Mouse (Mus musculus): Measurements from ENCODE around the gene Slc9a3r2. TPM values are rescaled to one million over a fixed set of nuclear protein-coding genes. Genes with fewer than 3 reads are reported as not detected.
"Not testable (repeated sequence)": the region's sequence is repeated elsewhere in the genome, so short reads cannot be mapped to it uniquely, and the experiment has no call there.

The Slc9a3r2 gene
- polyA plus RNA-seq, 1 experiment from 2014 or later = 28.1 TPM

DNA sequence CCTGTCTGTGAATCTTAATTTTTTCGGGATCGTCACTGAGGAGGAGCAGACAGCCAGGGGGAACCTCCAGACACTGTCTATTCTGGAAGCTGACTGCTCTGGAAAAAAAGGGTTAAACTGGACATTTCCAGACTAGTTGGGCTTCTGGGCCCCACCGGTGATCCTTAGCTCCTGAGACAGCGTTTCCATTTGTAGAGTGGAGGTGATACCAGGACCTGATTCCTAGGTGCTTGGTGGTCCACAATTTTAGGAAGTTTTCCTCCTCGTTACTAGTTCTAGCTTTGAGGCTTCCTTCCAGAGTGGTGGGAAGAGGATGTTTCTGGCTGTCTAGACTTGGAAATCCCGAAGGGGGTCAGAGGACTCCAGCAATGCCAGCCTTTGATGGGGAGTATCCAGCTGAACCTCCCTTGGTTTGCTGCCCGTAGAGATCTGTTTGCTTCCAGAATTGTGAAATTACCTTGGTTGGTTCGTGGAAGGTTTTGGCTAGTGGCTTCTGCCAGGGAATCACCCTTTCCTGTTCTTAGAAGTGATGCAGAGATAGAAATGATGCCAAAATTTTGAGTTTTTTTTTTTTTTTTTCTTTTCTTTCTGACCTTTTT, 20.2 kb upstream of the Slc9a3r2 start:
- Histone ChIP-seq H3K9ac (replicated peaks; ENCODE audit: low read depth, low read length) (peak overlapping the region; percentile 96), H3K27me3 (replicated peaks; ENCODE audit: control insufficient read depth, insufficient read depth, low read length) (no peaks in the 10 kb centered on the region), H3K4me3 (replicated peaks; ENCODE audit: low read length) (peak overlapping the region; percentile 95), H3K4me2 (ENCODE audit: low read length) (peak overlapping the region; percentile 93), H3K27ac (ENCODE audit: low read length) (peak overlapping the region; percentile 78), H3K36me3 (ENCODE audit: control insufficient read depth, insufficient read depth) (no peaks in the 10 kb centered on the region), H3K4me1 (replicated peaks; ENCODE audit: control insufficient read depth, insufficient read depth, low read length) (peaks cover 30% of the 10 kb centered on the region), H3K9me3 (ENCODE audit: control insufficient read depth, low read length) (no peaks in the 10 kb centered on the region)
- WGBS = 10% methylated on average over 8 of the region's 8 CpGs
- ATAC-seq = no peak

DNA sequence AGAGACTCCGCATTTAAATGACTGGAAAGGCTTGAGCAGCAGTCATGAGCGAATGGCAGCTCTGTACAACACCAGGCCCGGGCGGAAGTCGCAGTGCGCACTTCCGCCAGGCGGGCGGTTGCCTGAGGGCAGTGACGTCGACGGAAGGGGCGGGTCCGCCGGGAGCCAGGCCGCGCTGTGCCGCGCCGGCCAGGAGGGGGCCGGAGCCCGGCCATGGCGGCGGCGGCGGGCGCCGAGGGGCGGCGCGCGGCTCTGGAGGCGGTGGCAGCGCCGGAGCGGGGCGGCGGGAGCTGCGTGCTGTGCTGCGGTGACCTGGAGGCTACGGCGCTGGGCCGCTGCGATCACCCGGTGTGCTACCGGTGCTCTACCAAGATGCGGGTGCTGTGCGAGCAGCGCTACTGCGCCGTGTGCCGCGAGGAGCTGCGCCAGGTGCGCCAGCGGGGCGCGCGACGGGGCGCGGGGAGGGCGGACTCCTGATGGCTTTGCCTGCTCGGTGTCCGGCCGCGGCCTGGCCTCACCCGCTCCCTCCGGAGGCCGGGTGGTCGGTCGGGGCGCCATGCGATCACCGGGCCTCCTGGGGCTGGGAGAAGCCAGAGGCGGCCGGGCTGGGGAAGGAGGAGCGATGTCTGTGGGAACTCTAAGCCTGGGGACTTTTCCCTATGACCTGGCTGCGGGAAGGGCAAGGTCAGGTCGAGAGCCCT, 19.6 kb upstream of the Slc9a3r2 start, which contains the start of gene Zfp598:
Zfp598 (plus strand) TSS at position 143 of the 701 bp plus-strand sequence.
- Histone ChIP-seq H3K4me2 (ENCODE audit: low read length) (peak within 1 kb of the TSS; percentile 93), H3K27ac (ENCODE audit: low read length) (peak within 1 kb of the TSS; percentile 86), H3K4me3 (replicated peaks; ENCODE audit: low read length) (peak within 1 kb of the TSS; percentile 95), H3K4me1 (replicated peaks; ENCODE audit: control insufficient read depth, insufficient read depth, low read length) (peaks cover 30% of the 10 kb centered on the region), H3K9ac (replicated peaks; ENCODE audit: low read depth, low read length) (peak within 1 kb of the TSS; percentile 96), H3K9me3 (ENCODE audit: control insufficient read depth, low read length) (no peaks in the 10 kb centered on the region), H3K36me3 (ENCODE audit: control insufficient read depth, insufficient read depth) (no peaks in the 10 kb centered on the region), H3K27me3 (replicated peaks; ENCODE audit: control insufficient read depth, insufficient read depth, low read length) (no peaks in the 10 kb centered on the region)
- under 1% methylated on average over 60 of the region's 80 CpGs for WGBS
- peak; percentile 99 for ATAC-seq

DNA sequence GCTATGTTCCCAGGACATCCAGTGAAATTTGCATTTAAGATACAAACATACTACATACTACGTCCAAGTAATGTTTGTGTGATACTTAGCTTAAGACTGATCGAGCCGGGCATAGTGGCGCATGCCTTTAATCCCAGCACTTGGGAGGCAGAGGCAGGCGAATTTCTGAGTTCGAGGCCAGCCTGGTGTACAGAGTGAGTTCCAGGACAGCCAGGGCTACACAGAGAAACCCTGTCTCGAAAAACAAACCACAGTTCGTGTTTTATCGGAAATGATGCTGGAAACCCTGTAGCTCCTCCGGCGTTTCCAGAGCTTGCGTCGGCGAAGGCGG, 19.1 kb upstream of the Slc9a3r2 start:
- Histone ChIP-seq H3K27ac (ENCODE audit: low read length) (peak overlapping the region; percentile 86), H3K4me1 (replicated peaks; ENCODE audit: control insufficient read depth, insufficient read depth, low read length) (peaks cover 30% of the 10 kb centered on the region), H3K9ac (replicated peaks; ENCODE audit: low read depth, low read length) (peak overlapping the region; percentile 96), H3K4me3 (replicated peaks; ENCODE audit: low read length) (peak overlapping the region; percentile 95), H3K4me2 (ENCODE audit: low read length) (peak overlapping the region; percentile 47)
- not testable (repeated sequence) for H3K9me3 ChIP-seq (ENCODE audit: control insufficient read depth, low read length); H3K27me3 ChIP-seq (replicated peaks; ENCODE audit: control insufficient read depth, insufficient read depth, low read length); H3K36me3 ChIP-seq (ENCODE audit: control insufficient read depth, insufficient read depth)
- WGBS = 10% methylated on average over 15 of the region's 15 CpGs
- ATAC-seq = peak; percentile 19; the same call in 1 of the 2 replicates

DNA sequence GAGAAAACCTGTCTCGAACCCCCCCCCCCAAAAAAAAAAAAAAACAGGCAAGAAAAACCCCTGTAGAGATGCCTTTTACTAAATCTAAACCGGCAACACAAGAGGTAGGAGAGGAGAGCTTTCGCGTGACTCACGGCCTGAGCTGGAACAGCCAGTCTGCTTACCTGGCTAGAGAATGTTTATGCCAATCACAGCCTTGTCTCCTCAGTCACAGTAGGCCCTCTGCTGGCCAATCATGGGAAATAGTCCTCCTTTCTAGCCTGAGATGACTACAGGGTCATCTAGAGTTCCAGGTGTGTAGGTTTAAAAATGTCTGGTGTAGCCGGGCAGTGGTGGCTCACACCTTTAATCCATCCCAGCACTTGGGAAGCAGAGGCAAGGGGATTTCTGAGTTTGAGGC, 17.3 kb upstream of the Slc9a3r2 start:
- Histone ChIP-seq H3K9ac (replicated peaks; ENCODE audit: low read depth, low read length) (no peak overlapping the region), H3K4me3 (replicated peaks; ENCODE audit: low read length) (no peak overlapping the region), H3K27ac (ENCODE audit: low read length) (no peak overlapping the region), H3K36me3 (ENCODE audit: control insufficient read depth, insufficient read depth) (no peaks in the 10 kb centered on the region), H3K4me1 (replicated peaks; ENCODE audit: control insufficient read depth, insufficient read depth, low read length) (peaks cover 29% of the 10 kb centered on the region), H3K4me2 (ENCODE audit: low read length) (no peak overlapping the region), H3K9me3 (ENCODE audit: control insufficient read depth, low read length) (no peaks in the 10 kb centered on the region), H3K27me3 (replicated peaks; ENCODE audit: control insufficient read depth, insufficient read depth, low read length) (no peaks in the 10 kb centered on the region)
- 27% methylated on average over 6 of the region's 6 CpGs for WGBS
- ATAC-seq = no peak

DNA sequence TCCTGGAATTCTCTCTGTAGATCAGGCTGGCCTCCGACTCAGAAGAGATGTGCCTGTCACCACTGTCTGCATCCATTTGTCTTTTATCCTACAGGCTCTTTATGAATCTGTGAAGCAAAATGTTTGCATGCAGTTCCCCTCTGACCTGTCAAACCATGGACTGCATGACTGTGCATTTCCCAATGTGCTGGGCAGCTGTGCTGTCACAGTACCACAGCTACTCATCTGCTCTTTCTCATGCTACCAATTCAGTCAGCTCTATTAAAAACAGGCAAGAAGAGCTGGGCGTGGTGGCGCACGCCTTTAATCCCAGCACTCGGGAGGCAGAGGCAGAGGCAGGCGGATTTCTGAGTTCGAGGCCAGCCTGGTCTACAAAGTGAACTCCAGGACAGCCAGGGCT, 16.9 kb upstream of the Slc9a3r2 start:
- not testable (repeated sequence) for H3K27me3 ChIP-seq (replicated peaks; ENCODE audit: control insufficient read depth, insufficient read depth, low read length); H3K9ac ChIP-seq (replicated peaks; ENCODE audit: low read depth, low read length); H3K9me3 ChIP-seq (ENCODE audit: control insufficient read depth, low read length); H3K4me3 ChIP-seq (replicated peaks; ENCODE audit: low read length); ATAC-seq; H3K27ac ChIP-seq (ENCODE audit: low read length); H3K4me2 ChIP-seq (ENCODE audit: low read length); H3K36me3 ChIP-seq (ENCODE audit: control insufficient read depth, insufficient read depth)
- peaks cover 25% of the 10 kb centered on the region for H3K4me1 ChIP-seq (replicated peaks; ENCODE audit: control insufficient read depth, insufficient read depth, low read length)
- WGBS = 58% methylated on average over 7 of the region's 7 CpGs

DNA sequence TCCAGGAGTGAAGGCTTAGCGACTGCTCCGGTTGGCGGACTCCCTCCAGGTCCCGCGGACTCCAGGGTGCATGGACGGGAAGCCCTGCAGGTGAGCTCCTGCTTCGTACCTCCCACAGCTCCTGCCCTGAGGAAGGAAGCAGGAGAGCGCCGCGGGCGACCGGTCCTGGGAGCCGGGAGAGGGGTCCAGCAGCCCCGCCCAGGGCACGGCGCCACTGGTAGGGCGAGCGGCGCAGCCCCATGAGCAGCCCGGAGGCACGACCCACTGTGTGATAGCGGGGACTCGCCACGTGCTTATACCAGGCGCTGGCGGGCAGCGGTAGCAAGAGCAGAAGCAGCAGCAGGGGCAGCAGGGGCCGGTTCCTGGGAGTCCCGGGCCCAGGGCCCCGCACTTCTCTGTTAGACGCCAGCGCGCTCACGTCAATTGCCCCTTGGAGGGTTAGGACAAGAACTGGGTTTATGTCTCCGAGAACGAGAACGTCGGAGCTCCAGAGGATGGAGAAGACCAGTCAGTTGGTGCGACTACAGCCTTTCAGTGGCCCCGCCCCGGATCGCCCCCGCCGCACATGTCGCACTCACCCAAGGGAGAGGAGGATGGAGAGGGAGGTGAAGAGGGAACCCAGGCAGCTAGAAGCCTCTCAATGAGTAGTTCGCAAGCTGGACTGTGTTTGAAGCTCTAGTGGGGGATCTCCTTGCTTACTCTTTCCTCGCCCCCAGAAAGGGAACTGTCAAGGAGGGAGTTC, 8.1 kb upstream of the Slc9a3r2 start, which contains the start of gene Npw:
Npw (minus strand) TSS at position 441 of the 742 bp plus-strand sequence.
- H3K36me3 ChIP-seq (ENCODE audit: control insufficient read depth, insufficient read depth) = no peaks in the 10 kb centered on the region
- ATAC-seq = no peak
- H3K27ac ChIP-seq (ENCODE audit: low read length) = no peak within 1 kb of the TSS
- under 1% methylated on average over 47 of the region's 47 CpGs for WGBS
- H3K4me1 ChIP-seq (replicated peaks; ENCODE audit: control insufficient read depth, insufficient read depth, low read length) = peaks cover 10% of the 10 kb centered on the region
- H3K27me3 ChIP-seq (replicated peaks; ENCODE audit: control insufficient read depth, insufficient read depth, low read length) = peaks cover 41% of the 10 kb centered on the region
- peak within 1 kb of the TSS; percentile 18 for H3K9ac ChIP-seq (replicated peaks; ENCODE audit: low read depth, low read length)
- H3K4me2 ChIP-seq (ENCODE audit: low read length) = peak within 1 kb of the TSS; percentile 44
- no peaks in the 10 kb centered on the region for H3K9me3 ChIP-seq (ENCODE audit: control insufficient read depth, low read length)
- peak within 1 kb of the TSS; percentile 29 for H3K4me3 ChIP-seq (replicated peaks; ENCODE audit: low read length)

DNA sequence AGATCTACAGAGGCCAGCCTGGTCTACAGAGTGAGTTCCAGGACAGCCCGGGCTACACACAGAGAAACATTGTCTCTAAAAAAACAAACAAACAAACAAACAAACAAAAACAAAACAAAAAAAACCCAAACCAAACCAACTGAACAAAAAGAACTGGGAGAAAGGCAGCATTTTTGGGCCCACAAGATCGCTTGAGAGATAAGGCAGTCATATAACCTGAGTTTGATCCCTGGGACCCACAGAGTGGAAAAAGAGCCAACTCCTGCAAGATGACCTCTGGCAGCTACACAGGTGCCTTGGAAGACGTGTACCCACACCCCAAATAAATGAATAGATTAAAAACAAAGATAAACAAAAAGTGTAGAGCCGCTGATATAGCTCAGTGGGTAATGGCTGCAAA, 4.8 kb upstream of the Slc9a3r2 start:
- Histone ChIP-seq H3K36me3 (ENCODE audit: control insufficient read depth, insufficient read depth) (no peaks in the 10 kb centered on the region), H3K4me3 (replicated peaks; ENCODE audit: low read length) (no peak overlapping the region), H3K4me1 (replicated peaks; ENCODE audit: control insufficient read depth, insufficient read depth, low read length) (peaks cover 16% of the 10 kb centered on the region), H3K4me2 (ENCODE audit: low read length) (no peak overlapping the region), H3K9me3 (ENCODE audit: control insufficient read depth, low read length) (no peaks in the 10 kb centered on the region), H3K27ac (ENCODE audit: low read length) (no peak overlapping the region), H3K9ac (replicated peaks; ENCODE audit: low read depth, low read length) (no peak overlapping the region), H3K27me3 (replicated peaks; ENCODE audit: control insufficient read depth, insufficient read depth, low read length) (peaks cover 31% of the 10 kb centered on the region)
- WGBS = 78% methylated on average over 4 of the region's 4 CpGs
- ATAC-seq = no peak

DNA sequence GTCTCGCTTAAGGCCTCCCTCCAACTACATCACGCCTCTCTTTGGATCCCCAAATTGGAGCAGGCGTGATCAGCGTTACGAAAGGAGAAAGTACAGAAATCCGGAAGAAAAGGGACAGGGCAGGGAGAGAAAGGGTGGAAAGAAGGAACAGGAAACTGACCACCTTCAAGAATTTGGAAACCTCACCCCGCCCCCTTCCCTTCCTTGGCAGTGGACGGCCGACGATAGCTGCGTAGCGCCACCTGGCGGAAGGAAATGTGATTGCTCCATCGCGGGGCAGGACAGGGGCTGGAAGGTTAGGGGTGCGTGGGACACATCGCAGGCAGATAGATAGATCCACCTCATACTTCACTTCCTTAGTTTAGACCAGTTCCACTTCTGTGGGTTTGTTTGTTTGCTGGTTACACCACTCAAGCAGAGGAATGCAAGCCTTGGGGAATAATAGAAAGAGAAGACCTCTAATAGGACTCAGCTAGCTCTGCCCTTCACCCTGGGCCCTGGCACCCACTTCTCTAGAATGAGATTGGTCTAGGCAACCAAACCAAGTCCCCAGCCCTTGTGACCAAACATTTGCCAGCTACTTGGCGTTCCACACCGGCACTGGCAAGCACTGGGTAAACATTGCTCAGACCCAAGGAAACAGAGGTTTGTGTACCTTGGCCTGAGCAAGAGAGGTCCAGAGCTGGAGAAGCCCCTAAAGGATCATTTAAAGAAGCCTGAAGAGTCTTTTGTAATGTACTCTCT, 4.0 kb upstream of the Slc9a3r2 start:
- WGBS = 6% methylated on average over 19 of the region's 19 CpGs
- no peak; the same call in 1 of the 2 replicates for ATAC-seq
- H3K4me3 ChIP-seq (replicated peaks; ENCODE audit: low read length) = peak overlapping the region; percentile 28
- H3K36me3 ChIP-seq (ENCODE audit: control insufficient read depth, insufficient read depth) = no peaks in the 10 kb centered on the region
- H3K9me3 ChIP-seq (ENCODE audit: control insufficient read depth, low read length) = no peaks in the 10 kb centered on the region
- H3K9ac ChIP-seq (replicated peaks; ENCODE audit: low read depth, low read length) = peak overlapping the region; percentile 32
- peaks cover 26% of the 10 kb centered on the region for H3K27me3 ChIP-seq (replicated peaks; ENCODE audit: control insufficient read depth, insufficient read depth, low read length)
- no peak overlapping the region for H3K27ac ChIP-seq (ENCODE audit: low read length)
- H3K4me2 ChIP-seq (ENCODE audit: low read length) = peak overlapping the region; percentile 55
- peaks cover 22% of the 10 kb centered on the region for H3K4me1 ChIP-seq (replicated peaks; ENCODE audit: control insufficient read depth, insufficient read depth, low read length)

DNA sequence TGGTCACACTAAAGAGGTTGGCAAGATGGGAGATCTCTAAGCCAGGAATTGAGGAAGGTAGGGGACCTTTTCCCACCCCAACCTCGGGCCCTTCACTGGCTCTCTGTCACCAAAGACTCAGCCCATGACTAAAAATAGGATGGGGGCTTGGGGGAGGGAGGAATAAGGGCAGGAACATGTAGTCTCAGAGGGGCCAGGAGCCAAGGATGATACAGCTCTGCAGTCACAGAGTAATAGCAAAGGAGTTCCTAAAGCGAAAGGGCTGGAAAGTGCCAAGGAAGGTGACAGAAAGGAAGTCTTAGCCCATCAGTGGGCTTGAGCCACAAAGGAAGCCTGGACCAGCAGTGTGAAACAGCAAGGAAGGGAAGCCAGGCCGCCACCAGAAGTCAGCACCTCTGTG, 1.7 kb upstream of the Slc9a3r2 start:
- H3K27ac ChIP-seq (ENCODE audit: low read length) = no peak overlapping the region
- no peak overlapping the region for H3K4me2 ChIP-seq (ENCODE audit: low read length)
- H3K36me3 ChIP-seq (ENCODE audit: control insufficient read depth, insufficient read depth) = no peaks in the 10 kb centered on the region
- no peak overlapping the region for H3K4me3 ChIP-seq (replicated peaks; ENCODE audit: low read length)
- 66% methylated on average over 3 of the region's 3 CpGs for WGBS
- H3K4me1 ChIP-seq (replicated peaks; ENCODE audit: control insufficient read depth, insufficient read depth, low read length) = peaks cover 16% of the 10 kb centered on the region
- no peak overlapping the region for H3K9ac ChIP-seq (replicated peaks; ENCODE audit: low read depth, low read length)
- no peak for ATAC-seq
- H3K9me3 ChIP-seq (ENCODE audit: control insufficient read depth, low read length) = no peaks in the 10 kb centered on the region
- H3K27me3 ChIP-seq (replicated peaks; ENCODE audit: control insufficient read depth, insufficient read depth, low read length) = peaks cover 3% of the 10 kb centered on the region; the same call in 1 of the 2 replicates

Measured in forebrain, embryonic 16.5 days (tissue).